Mouse (Mus musculus) embryonic fibroblast, embryonic 13.5 days (primary cell): ENCODE measurements around the gene Cct4.

Experiments
- CTCF ChIP-seq: IDR thresholded peaks from 2 replicates; pipeline ENCODE4 v1.5.1; 2011; ENCODE audit warnings: mild to moderate bottlenecking, control low read depth, low read length, moderate library complexity, borderline replicate concordance; ENCODE audit not compliant: insufficient read depth
- POLR2A ChIP-seq: IDR thresholded peaks from 2 replicates; pipeline ENCODE4 v1.6.1; 2011; ENCODE audit warnings: low read depth, mild to moderate bottlenecking, control low read depth, low read length, moderate library complexity

- TF ChIP-seq POLR2A = no peak
- no peak for TF ChIP-seq CTCF
Observed at GRCm38 (mm10) chr11:23028957-23029356, 38.6 kb downstream of the Cct4 start.
